Mouse (Mus musculus) thymus, postnatal 25 days (tissue): ENCODE measurements around the gene Clpb.

Experiments
- DNase-seq: peaks from one replicate; pipeline ENCODE4 v3.0.0; 2022

Clpb gene

GRCm38 (mm10) chr7:101676033-101676761 lies 12.8 kb downstream of the Clpb start:
- no peak for DNase-seq

GRCm38 (mm10) chr7:101676762-101677308 lies 13.4 kb downstream of the Clpb start:
- DNase-seq = no peak

- peak; percentile 77 for DNase-seq
Observed at GRCm38 (mm10) chr7:101679591-101679990, 16.2 kb downstream of the Clpb start.

GRCm38 (mm10) chr7:101680961-101681360 lies 17.5 kb downstream of the Clpb start:
- DNase-seq = no peak

- DNase-seq = no peak
Observed at GRCm38 (mm10) chr7:101681565-101682071, 18.2 kb downstream of the Clpb start.

GRCm38 (mm10) chr7:101682886-101683285 lies 19.5 kb downstream of the Clpb start:
- no peak for DNase-seq

GRCm38 (mm10) chr7:101683976-101684630 lies 20.7 kb downstream of the Clpb start:
- DNase-seq = no peak

- DNase-seq = no peak
Observed at GRCm38 (mm10) chr7:101684671-101685070, 21.2 kb downstream of the Clpb start.

GRCm38 (mm10) chr7:101687144-101687543 lies 23.7 kb downstream of the Clpb start:
- no peak for DNase-seq

- no peak for DNase-seq
Observed at GRCm38 (mm10) chr7:101690471-101690870, 27.0 kb downstream of the Clpb start.

GRCm38 (mm10) chr7:101691863-101692262 lies 28.4 kb downstream of the Clpb start:
- no peak for DNase-seq

- no peak for DNase-seq
Observed at GRCm38 (mm10) chr7:101692446-101692845, 29.0 kb downstream of the Clpb start.

- no peak for DNase-seq
Observed at GRCm38 (mm10) chr7:101695483-101695882, 32.0 kb downstream of the Clpb start.

GRCm38 (mm10) chr7:101696931-101697723 lies 33.7 kb downstream of the Clpb start:
- DNase-seq = no peak

- no peak for DNase-seq
Observed at GRCm38 (mm10) chr7:101700296-101700695, 36.9 kb downstream of the Clpb start.

GRCm38 (mm10) chr7:101702706-101703105 lies 39.3 kb downstream of the Clpb start:
- DNase-seq = no peak

GRCm38 (mm10) chr7:101709586-101709985 lies 46.2 kb downstream of the Clpb start:
- DNase-seq = no peak

GRCm38 (mm10) chr7:101710236-101710635 lies 46.8 kb downstream of the Clpb start:
- no peak for DNase-seq

- no peak for DNase-seq
Observed at GRCm38 (mm10) chr7:101713828-101714400, 50.5 kb downstream of the Clpb start.

GRCm38 (mm10) chr7:101715041-101715551 lies 51.7 kb downstream of the Clpb start:
- DNase-seq = no peak

- no peak for DNase-seq
Observed at GRCm38 (mm10) chr7:101720356-101720755, 56.9 kb downstream of the Clpb start.

GRCm38 (mm10) chr7:101725081-101725480 lies 61.6 kb downstream of the Clpb start:
- DNase-seq = peak; percentile 53

- peak; percentile 9 for DNase-seq
Observed at GRCm38 (mm10) chr7:101726980-101727379, 63.5 kb downstream of the Clpb start.
